Mouse (Mus musculus) forebrain, embryonic 16.5 days (tissue): ENCODE measurements around the gene Cabin1. TPM values are rescaled to one million over a fixed set of nuclear protein-coding genes. Genes with fewer than 3 reads are reported as not detected.

Experiments used
- ATAC-seq: fragments of 200-750 bp; cut with Nextera tagmentation; 2 replicates; pipeline ENCODE4 v1.8.0; 2017; ENCODE audit warnings: mild to moderate bottlenecking, moderate library complexity
- H3K27ac ChIP-seq: fragments of 300-500 bp; sonication (generic); 2 replicates; pipeline ENCODE4 v1.5.1; 2014; ENCODE audit warnings: low read length, control low read depth
- H3K27me3 ChIP-seq: fragments of 300-500 bp; sonication (generic); replicated peaks from 2 replicates; pipeline ENCODE4 v1.6.1; 2014; ENCODE audit warnings: low read length; ENCODE audit not compliant: control insufficient read depth, insufficient read depth
- H3K36me3 ChIP-seq: fragments of 300-500 bp; sonication (generic); 2 replicates; pipeline ENCODE4 v1.6.1; 2014; ENCODE audit not compliant: control insufficient read depth, insufficient read depth
- H3K4me1 ChIP-seq: fragments of 300-500 bp; sonication (generic); replicated peaks from 2 replicates; pipeline ENCODE4 v1.6.1; 2014; ENCODE audit warnings: low read length; ENCODE audit not compliant: control insufficient read depth, insufficient read depth
- H3K4me2 ChIP-seq: fragments of 300-500 bp; sonication (generic); 2 replicates; pipeline ENCODE4 v1.6.1; 2014; ENCODE audit warnings: mild to moderate bottlenecking, low read length, control low read depth
- H3K4me3 ChIP-seq: fragments of 300-500 bp; sonication (generic); replicated peaks from 2 replicates; pipeline ENCODE4 v1.5.1; 2014; ENCODE audit warnings: mild to moderate bottlenecking, low read length, control low read depth
- H3K9ac ChIP-seq: fragments of 300-500 bp; sonication (generic); replicated peaks from 2 replicates; pipeline ENCODE4 v1.6.1; 2014; ENCODE audit warnings: low read depth, low read length, control low read depth
- H3K9me3 ChIP-seq: fragments of 300-500 bp; sonication (generic); 2 replicates; pipeline ENCODE4 v1.6.1; 2016; ENCODE audit warnings: low read length; ENCODE audit not compliant: control insufficient read depth
- WGBS: fragments of 180-500 bp; shearing (Covaris S2); extraction: QIAGEN DNeasy Blood & Tissue Kit; methylation state at CpG from one replicate; pipeline ENCODE4 v1.1.7; 2014; 5-methylcytosine and 5-hydroxymethylcytosine counted together
- polyA plus RNA-seq: library from polyadenylated mRNA; unstranded; fragments of >200 nt; fragmentation: Nextera tagmentation; extraction: Ambion mirVana; gene quantifications from 2 replicates; pipeline ENCODE4 v1.2.1, GENCODE M21; 2015

Gene Cabin1
- polyA plus RNA-seq, 1 experiment from 2014 or later: 41.1 TPM

- Histone ChIP-seq H3K27ac (no peak overlapping the region), H3K36me3 (peaks cover 19% of the 10 kb centered on the region; the same call in 1 of the 2 replicates), H3K27me3 (no peaks in the 10 kb centered on the region), H3K9ac (no peak overlapping the region), H3K4me3 (no peak overlapping the region), H3K9me3 (no peaks in the 10 kb centered on the region), H3K4me2 (no peak overlapping the region), H3K4me1 (peaks cover 10% of the 10 kb centered on the region)
- ATAC-seq: no peak
- 94% methylated on average over 3 of the region's 3 CpGs for WGBS
These were observed 23.3 kb downstream of the Cabin1 start for GRCm38 (mm10) chr10:75740866-75741265.

GRCm38 (mm10) chr10:75725449-75725848 is 38.7 kb downstream of the Cabin1 start:
- no peak overlapping the region for H3K4me2 ChIP-seq
- no peak overlapping the region for H3K9ac ChIP-seq
- 94% methylated on average over 7 of the region's 7 CpGs for WGBS
- H3K27ac ChIP-seq: no peak overlapping the region
- H3K27me3 ChIP-seq: no peaks in the 10 kb centered on the region
- no peak for ATAC-seq
- no peak overlapping the region for H3K4me3 ChIP-seq
- H3K9me3 ChIP-seq: no peaks in the 10 kb centered on the region
- H3K4me1 ChIP-seq: no peaks in the 10 kb centered on the region
- peaks cover 38% of the 10 kb centered on the region for H3K36me3 ChIP-seq

- H3K9me3 ChIP-seq: no peaks in the 10 kb centered on the region
- no peaks in the 10 kb centered on the region for H3K4me1 ChIP-seq
- 82% methylated on average over 5 of the region's 5 CpGs for WGBS
- H3K27ac ChIP-seq: no peak overlapping the region
- H3K27me3 ChIP-seq: no peaks in the 10 kb centered on the region
- no peak overlapping the region for H3K4me2 ChIP-seq
- no peak overlapping the region for H3K9ac ChIP-seq
- no peak for ATAC-seq
- H3K36me3 ChIP-seq: peaks cover 28% of the 10 kb centered on the region
- no peak overlapping the region for H3K4me3 ChIP-seq
These were observed 43.9 kb downstream of the Cabin1 start for GRCm38 (mm10) chr10:75720215-75720614.

- no peaks in the 10 kb centered on the region for H3K9me3 ChIP-seq
- 83% methylated on average over 3 of the region's 3 CpGs for WGBS
- H3K27ac ChIP-seq: no peak overlapping the region
- H3K27me3 ChIP-seq: no peaks in the 10 kb centered on the region
- H3K9ac ChIP-seq: no peak overlapping the region
- H3K4me2 ChIP-seq: no peak overlapping the region
- no peak for ATAC-seq
- H3K4me3 ChIP-seq: no peak overlapping the region
- no peaks in the 10 kb centered on the region for H3K4me1 ChIP-seq
- H3K36me3 ChIP-seq: 0 out of 2 replicates have a peak, but pooled peaks cover 2% of the 10 kb centered on the region
These were observed 49.3 kb downstream of the Cabin1 start for GRCm38 (mm10) chr10:75714795-75715194.

GRCm38 (mm10) chr10:75713026-75713425 is 51.1 kb downstream of the Cabin1 start:
- Histone ChIP-seq H3K4me2 (no peak overlapping the region), H3K9me3 (no peaks in the 10 kb centered on the region), H3K4me1 (no peaks in the 10 kb centered on the region), H3K36me3 (0 out of 2 replicates have a peak, but pooled peaks cover 2% of the 10 kb centered on the region), H3K27me3 (no peaks in the 10 kb centered on the region), H3K4me3 (no peak overlapping the region), H3K27ac (no peak overlapping the region), H3K9ac (no peak overlapping the region)
- 87% methylated on average over 11 of the region's 11 CpGs for whole genome bisulfite sequencing
- ATAC-seq: no peak

- no peaks in the 10 kb centered on the region for H3K9me3 ChIP-seq
- no peak overlapping the region for H3K4me2 ChIP-seq
- H3K27me3 ChIP-seq: no peaks in the 10 kb centered on the region; the same call in 1 of the 2 replicates
- H3K36me3 ChIP-seq: 0 out of 2 replicates have a peak, but pooled peaks cover under 1% of the 10 kb centered on the region
- H3K9ac ChIP-seq: no peak overlapping the region
- no peak overlapping the region for H3K4me3 ChIP-seq
- ATAC-seq: no peak
- WGBS: 92% methylated on average over 2 of the region's 2 CpGs
- peaks cover 2% of the 10 kb centered on the region for H3K4me1 ChIP-seq
- H3K27ac ChIP-seq: no peak overlapping the region
These were observed 53.9 kb downstream of the Cabin1 start for GRCm38 (mm10) chr10:75710210-75710609.

- 87% methylated on average over 9 of the region's 9 CpGs for WGBS
- no peak for ATAC-seq
- Histone ChIP-seq H3K9me3 (no peaks in the 10 kb centered on the region), H3K9ac (no peak overlapping the region), H3K27ac (no peak overlapping the region), H3K36me3 (no peaks in the 10 kb centered on the region), H3K4me3 (no peak overlapping the region), H3K4me2 (no peak overlapping the region), H3K4me1 (peaks cover 12% of the 10 kb centered on the region), H3K27me3 (no peaks in the 10 kb centered on the region; the same call in 1 of the 2 replicates)
These were observed 54.9 kb downstream of the Cabin1 start for GRCm38 (mm10) chr10:75709261-75709660.

GRCm38 (mm10) chr10:75708633-75708992 is 55.5 kb downstream of the Cabin1 start:
- no peak overlapping the region for H3K27ac ChIP-seq
- H3K9ac ChIP-seq: no peak overlapping the region
- 26% methylated on average over 9 of the region's 9 CpGs for WGBS
- H3K27me3 ChIP-seq: no peaks in the 10 kb centered on the region; the same call in 1 of the 2 replicates
- H3K4me2 ChIP-seq: no peak overlapping the region
- H3K4me1 ChIP-seq: peaks cover 18% of the 10 kb centered on the region
- no peak overlapping the region for H3K4me3 ChIP-seq
- ATAC-seq: peak; percentile 45
- no peaks in the 10 kb centered on the region for H3K9me3 ChIP-seq
- H3K36me3 ChIP-seq: no peaks in the 10 kb centered on the region

GRCm38 (mm10) chr10:75707901-75708632 is 56.1 kb downstream of the Cabin1 start:
- no peak for ATAC-seq
- no peaks in the 10 kb centered on the region; the same call in 1 of the 2 replicates for H3K27me3 ChIP-seq
- H3K4me1 ChIP-seq: peaks cover 20% of the 10 kb centered on the region
- no peak overlapping the region for H3K9ac ChIP-seq
- H3K27ac ChIP-seq: no peak overlapping the region
- no peak overlapping the region for H3K4me2 ChIP-seq
- H3K36me3 ChIP-seq: no peaks in the 10 kb centered on the region
- no peak overlapping the region for H3K4me3 ChIP-seq
- no peaks in the 10 kb centered on the region for H3K9me3 ChIP-seq
- WGBS: 76% methylated on average over 3 of the region's 3 CpGs
